Mouse (Mus musculus) midbrain, embryonic 10.5 days (tissue): ENCODE measurements at regions not wholly inside any gene's neighbourhood (a gene's known extent, or its start where the extent isn't known, plus 50 kb on each side); places are given as distances from the start of the nearest gene placed in this dataset.

Experiments used
- DNase-seq: peaks from one replicate; pipeline ENCODE4 v3.0.0-alpha.2; 2017; ENCODE audit warnings: low spot score
- H3K27ac ChIP-seq: fragments of 300-500 bp; sonication (generic); replicated peaks from 2 replicates; pipeline ENCODE4 v1.5.1; 2016; ENCODE audit warnings: mild to moderate bottlenecking
- H3K27me3 ChIP-seq: fragments of 300-500 bp; sonication (generic); 2 replicates; pipeline ENCODE4 v1.6.1; 2016; ENCODE audit warnings: low read depth, mild to moderate bottlenecking; ENCODE audit not compliant: poor library complexity, severe bottlenecking
- H3K36me3 ChIP-seq: fragments of 300-500 bp; sonication (generic); 2 replicates; pipeline ENCODE4 v1.6.1; 2016; ENCODE audit warnings: mild to moderate bottlenecking, moderate library complexity
- H3K4me1 ChIP-seq: fragments of 300-500 bp; sonication (generic); 2 replicates; pipeline ENCODE4 v1.6.1; 2016
- H3K4me3 ChIP-seq: fragments of 300-500 bp; sonication (generic); 2 replicates; pipeline ENCODE4 v1.5.1; 2016; ENCODE audit warnings: mild to moderate bottlenecking, moderate library complexity
- H3K9me3 ChIP-seq: fragments of 300-500 bp; sonication (generic); replicated peaks from 2 replicates; pipeline ENCODE4 v1.6.1; 2016; ENCODE audit warnings: mild to moderate bottlenecking
- WGBS: fragments of 180-500 bp; shearing (Covaris S2); methylation state at CpG from one replicate; pipeline ENCODE4 v1.1.7; 2016; 5-methylcytosine and 5-hydroxymethylcytosine counted together

DNA sequence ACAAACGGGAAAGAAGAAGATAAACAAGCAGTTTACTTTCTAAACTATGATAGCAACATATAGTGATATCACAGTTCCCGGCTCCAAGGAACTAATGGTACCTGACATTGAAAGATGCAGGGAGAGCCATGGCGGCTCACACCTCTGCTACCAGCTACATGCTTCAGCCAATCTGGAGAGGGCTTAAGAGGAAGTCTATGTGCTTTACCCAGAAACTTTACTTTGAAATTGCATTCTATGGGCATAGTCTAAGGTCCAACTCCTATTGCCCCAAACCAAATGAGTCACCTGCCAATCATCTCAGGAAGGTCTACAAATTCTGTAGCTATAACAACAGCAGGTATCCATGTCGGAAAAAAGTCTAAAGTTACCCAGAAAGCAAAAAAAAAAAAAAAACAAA is 146.9 kb downstream of the Samd5 start:
- Histone ChIP-seq H3K27me3 (no peaks in the 10 kb centered on the region), H3K4me1 (peaks cover 40% of the 10 kb centered on the region), H3K27ac (no peak overlapping the region), H3K4me3 (no peak overlapping the region), H3K36me3 (no peaks in the 10 kb centered on the region), H3K9me3 (no peaks in the 10 kb centered on the region)
- WGBS = 89% methylated on average over 4 of the region's 4 CpGs
- no peak for DNase-seq

DNA sequence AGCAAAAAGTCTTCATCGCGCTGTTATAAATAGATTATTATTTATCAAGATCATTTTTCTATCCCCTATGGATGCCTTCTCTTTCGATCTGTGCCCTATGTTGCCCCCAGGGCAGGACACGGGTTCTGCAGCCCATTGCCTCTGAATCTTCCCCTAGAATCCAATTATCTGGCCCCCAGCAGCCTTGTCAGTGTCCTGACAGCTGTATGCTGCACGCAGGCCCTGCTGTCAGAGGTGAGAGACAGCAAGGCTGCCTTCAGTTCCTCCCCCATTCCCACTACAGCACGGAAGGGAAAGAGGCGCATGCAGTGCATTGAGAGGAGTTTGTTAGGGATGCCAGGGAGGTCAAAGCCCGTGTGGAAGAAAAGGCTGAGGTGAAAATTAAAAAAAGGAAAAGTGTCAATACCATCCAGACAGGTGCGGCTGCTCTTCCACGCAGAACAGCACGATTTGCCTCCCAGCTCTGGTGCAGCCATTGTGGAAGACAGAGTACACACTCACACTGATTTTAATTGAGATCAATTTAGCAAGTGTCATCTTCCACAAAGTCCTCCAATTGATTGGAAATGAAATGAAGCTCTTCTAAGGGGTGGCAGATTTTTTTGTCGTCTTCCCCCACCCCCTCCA is 165.1 kb downstream of the Samd5 start:
- Histone ChIP-seq H3K27me3 (no peaks in the 10 kb centered on the region), H3K4me1 (peaks cover 22% of the 10 kb centered on the region), H3K36me3 (no peaks in the 10 kb centered on the region), H3K9me3 (no peaks in the 10 kb centered on the region), H3K4me3 (peak overlapping the region; percentile 17; the same call in 1 of the 2 replicates), H3K27ac (0 out of 2 replicates have a peak overlapping the region, but pooled peaks have one; percentile 42)
- WGBS = 58% methylated on average over 12 of the region's 12 CpGs
- peak; percentile 21 for DNase-seq

- Histone ChIP-seq H3K9me3 (no peaks in the 10 kb centered on the region), H3K27ac (no peak overlapping the region), H3K27me3 (no peaks in the 10 kb centered on the region), H3K4me3 (no peak overlapping the region), H3K36me3 (no peaks in the 10 kb centered on the region), H3K4me1 (peaks cover 22% of the 10 kb centered on the region)
- WGBS = 71% methylated on average over 17 of the region's 17 CpGs
- DNase-seq = peak; percentile 17
Observed at GRCm38 (mm10) chr10:9509092-9509671, 165.8 kb downstream of the Samd5 start.

DNA sequence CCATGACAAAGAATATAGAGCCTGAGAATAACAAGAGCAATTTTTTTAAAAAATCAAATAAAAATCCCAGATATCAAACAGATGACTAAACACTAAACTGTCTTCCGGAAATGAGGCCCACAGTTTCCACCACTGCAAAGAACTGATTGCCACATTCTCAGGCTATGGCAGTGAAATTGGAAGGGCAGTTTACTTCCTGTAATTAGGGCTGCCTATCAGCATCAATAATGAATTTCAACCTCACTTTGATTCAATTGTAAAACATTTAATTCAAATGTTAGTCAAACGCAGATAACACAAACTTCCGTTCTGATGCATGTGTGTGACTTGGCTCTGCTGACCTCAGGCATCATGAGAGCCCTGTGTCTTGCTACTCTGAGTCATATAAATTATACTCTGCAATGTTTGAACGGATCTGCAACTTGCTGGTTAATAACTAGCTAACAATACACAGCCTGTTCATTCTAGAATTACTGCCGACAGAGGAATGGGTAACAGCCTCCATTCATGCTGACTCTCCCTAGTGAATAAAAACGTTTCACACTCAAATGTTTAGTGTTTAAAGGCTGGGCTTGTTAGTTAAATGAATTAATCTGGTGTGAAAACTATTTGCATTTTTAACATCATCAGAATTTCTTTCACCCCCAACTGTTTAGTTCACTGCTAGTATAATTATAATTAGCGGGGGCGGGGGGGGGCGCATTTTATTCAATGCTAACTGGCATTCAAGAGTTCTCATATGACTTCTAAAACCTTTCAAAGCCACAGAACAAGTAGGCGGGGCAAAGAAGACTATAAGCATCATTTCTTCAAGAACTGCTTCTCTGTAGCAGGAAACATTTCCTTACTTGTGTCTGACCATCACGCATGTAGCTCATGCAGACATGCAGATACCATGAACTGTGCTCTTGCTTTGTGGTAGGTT is 171.2 kb downstream of the Samd5 start:
- Histone ChIP-seq H3K4me1 (peaks cover 3% of the 10 kb centered on the region), H3K9me3 (no peaks in the 10 kb centered on the region), H3K27ac (no peak overlapping the region), H3K27me3 (no peaks in the 10 kb centered on the region), H3K36me3 (no peaks in the 10 kb centered on the region), H3K4me3 (no peak overlapping the region)
- WGBS = 76% methylated on average over 11 of the region's 11 CpGs
- DNase-seq = no peak

GRCm38 (mm10) chr10:9498550-9498949 is 176.5 kb downstream of the Samd5 start:
- H3K4me1 ChIP-seq = peaks cover 16% of the 10 kb centered on the region
- H3K27me3 ChIP-seq = no peaks in the 10 kb centered on the region
- no peak overlapping the region for H3K27ac ChIP-seq
- WGBS = 84% methylated on average over 3 of the region's 3 CpGs
- no peaks in the 10 kb centered on the region for H3K36me3 ChIP-seq
- no peak overlapping the region for H3K4me3 ChIP-seq
- H3K9me3 ChIP-seq = no peaks in the 10 kb centered on the region
- no peak for DNase-seq

DNA sequence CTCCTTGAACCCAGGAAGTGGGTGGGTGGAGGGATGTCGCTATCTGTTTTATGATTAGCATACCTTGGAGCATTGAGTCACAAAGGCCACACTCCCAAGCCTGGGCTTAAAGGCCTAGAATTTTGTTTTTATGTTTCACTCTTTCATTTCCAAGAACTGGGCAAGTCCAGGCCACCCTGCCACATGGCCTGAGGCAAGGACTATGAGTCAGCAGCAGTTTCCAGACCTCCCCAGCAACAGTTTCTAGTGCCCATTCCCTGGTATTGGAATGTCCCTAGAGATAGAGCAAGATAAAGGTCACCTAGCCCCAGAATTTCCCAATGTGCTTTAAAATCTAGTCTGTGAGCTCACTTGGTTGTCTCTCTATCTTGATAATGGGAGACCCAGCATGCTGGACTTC is 178.0 kb downstream of the Samd5 start:
- no peak for DNase-seq
- H3K9me3 ChIP-seq = no peaks in the 10 kb centered on the region
- 94% methylated on average over 1 of the region's 1 CpGs for WGBS
- H3K27me3 ChIP-seq = no peaks in the 10 kb centered on the region
- no peaks in the 10 kb centered on the region for H3K36me3 ChIP-seq
- peaks cover 16% of the 10 kb centered on the region for H3K4me1 ChIP-seq
- H3K27ac ChIP-seq = no peak overlapping the region
- H3K4me3 ChIP-seq = no peak overlapping the region

DNA sequence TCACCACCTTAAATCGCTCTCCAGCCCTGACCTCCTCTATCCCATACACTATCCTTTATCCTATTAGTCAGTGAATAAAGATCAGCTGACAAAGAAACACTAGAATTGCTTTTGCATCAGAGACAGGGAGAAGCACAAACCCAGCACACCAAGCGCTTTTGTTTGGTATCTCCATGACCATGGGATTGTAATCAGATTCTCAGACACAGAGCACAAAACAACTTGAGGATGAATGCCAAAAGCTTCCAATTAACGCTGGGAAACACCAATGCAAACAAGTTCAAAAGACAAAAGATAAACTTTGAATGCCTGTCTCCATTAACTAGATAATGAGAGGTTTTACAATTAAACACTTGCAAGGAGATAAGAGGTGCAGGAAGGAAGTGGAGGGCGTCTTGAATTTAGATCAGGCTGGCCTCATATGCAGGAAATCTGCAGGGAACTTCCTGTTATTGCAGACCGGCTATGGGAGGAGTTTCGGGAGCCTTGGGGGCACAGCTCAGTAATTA is 179.8 kb downstream of the Samd5 start:
- H3K27me3 ChIP-seq = no peaks in the 10 kb centered on the region
- peak overlapping the region; percentile 39 for H3K27ac ChIP-seq
- WGBS = 18% methylated on average over 6 of the region's 6 CpGs
- peak; percentile 15 for DNase-seq
- no peaks in the 10 kb centered on the region for H3K36me3 ChIP-seq
- no peak overlapping the region for H3K4me3 ChIP-seq
- H3K4me1 ChIP-seq = peaks cover 16% of the 10 kb centered on the region
- no peaks in the 10 kb centered on the region for H3K9me3 ChIP-seq

DNA sequence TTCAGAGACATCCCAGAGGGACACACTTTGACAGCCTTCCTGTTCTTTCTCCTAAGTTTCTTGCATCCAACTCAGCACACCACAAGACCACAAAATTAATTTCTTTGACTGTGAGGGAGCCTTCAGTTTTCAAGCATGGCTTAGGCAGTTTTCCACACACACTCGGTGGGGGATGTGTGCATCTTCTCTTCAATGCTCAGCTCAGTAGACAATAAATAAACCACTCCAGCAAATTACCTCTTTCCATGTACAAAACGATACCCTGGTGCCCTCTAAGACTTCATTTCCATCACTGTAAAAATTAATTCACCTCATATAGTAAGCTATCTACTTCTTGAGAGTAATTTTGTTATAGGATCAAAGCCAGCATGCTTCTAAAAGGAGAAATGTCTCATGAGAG is 184.6 kb downstream of the Samd5 start:
- Histone ChIP-seq H3K36me3 (no peaks in the 10 kb centered on the region), H3K4me1 (peaks cover 13% of the 10 kb centered on the region), H3K27me3 (no peaks in the 10 kb centered on the region), H3K9me3 (no peaks in the 10 kb centered on the region), H3K4me3 (no peak overlapping the region), H3K27ac (no peak overlapping the region)
- no peak for DNase-seq
- 88% methylated on average over 2 of the region's 2 CpGs for WGBS

DNA sequence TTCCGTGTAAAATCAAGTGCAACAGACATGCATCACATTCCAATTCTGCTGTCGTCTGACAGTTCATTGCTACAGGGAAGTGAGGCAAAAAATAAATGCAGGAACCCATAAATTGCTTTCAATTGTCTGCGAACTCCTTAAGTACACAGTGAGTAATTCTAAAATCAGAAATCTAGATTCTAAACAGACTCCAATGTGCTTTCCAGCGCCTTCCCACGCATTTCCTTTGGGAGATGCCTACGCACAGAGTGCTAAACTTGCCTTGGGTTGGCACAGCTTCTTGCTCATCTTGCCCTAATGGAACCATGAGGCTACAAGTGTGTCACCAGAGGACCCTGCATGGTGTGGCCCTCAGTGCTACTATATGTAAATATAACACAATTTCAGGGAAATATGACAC is 212.6 kb downstream of the Samd5 start:
- 89% methylated on average over 6 of the region's 6 CpGs for WGBS
- DNase-seq = no peak
- Histone ChIP-seq H3K4me1 (no peaks in the 10 kb centered on the region), H3K27ac (no peak overlapping the region), H3K9me3 (no peaks in the 10 kb centered on the region), H3K36me3 (no peaks in the 10 kb centered on the region), H3K4me3 (no peak overlapping the region), H3K27me3 (no peaks in the 10 kb centered on the region)

DNA sequence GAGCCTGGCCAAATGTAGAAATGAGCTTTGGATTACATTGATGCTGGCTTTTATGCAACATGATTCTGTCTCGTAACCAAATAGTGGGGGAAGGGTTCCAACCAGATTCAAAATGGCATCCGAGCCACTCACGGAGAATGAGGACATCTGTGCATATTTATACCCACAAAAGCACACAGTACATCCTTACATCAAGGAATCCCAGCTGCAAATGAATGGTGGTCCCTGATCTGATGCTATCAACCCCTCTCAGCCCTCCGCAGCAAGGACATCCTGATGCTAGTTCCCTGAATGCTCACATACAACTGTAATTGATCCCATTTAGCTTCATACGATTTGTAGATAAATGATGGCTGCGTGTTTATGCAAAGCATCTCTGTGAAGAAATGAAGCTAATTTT is 215.9 kb downstream of the Samd5 start:
- Histone ChIP-seq H3K4me1 (no peaks in the 10 kb centered on the region), H3K9me3 (no peaks in the 10 kb centered on the region), H3K4me3 (no peak overlapping the region), H3K27me3 (no peaks in the 10 kb centered on the region), H3K27ac (no peak overlapping the region), H3K36me3 (no peaks in the 10 kb centered on the region)
- WGBS = 92% methylated on average over 6 of the region's 6 CpGs
- DNase-seq = no peak

DNA sequence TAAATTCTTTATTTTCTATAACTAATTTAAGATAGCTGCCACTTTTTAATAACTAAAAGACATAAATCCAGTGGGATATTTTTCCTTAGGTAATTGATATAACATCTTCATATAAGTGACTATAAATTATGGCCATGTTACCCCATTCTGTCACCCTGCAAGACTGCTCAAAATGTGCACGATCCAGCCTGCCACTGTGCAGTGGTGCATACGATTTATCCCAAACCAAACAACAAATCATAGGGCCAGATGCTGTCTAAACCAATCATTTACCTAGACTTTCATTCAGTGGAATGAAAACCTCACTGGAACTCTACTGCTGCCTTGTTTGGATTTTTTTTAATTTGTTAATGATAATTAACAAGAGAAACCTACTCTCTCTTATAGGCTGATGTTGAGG is 216.5 kb downstream of the Samd5 start:
- H3K27me3 ChIP-seq = no peaks in the 10 kb centered on the region
- H3K4me1 ChIP-seq = no peaks in the 10 kb centered on the region
- no peak for DNase-seq
- WGBS = 86% methylated on average over 2 of the region's 2 CpGs
- H3K4me3 ChIP-seq = no peak overlapping the region
- H3K9me3 ChIP-seq = no peaks in the 10 kb centered on the region
- H3K36me3 ChIP-seq = no peaks in the 10 kb centered on the region
- no peak overlapping the region for H3K27ac ChIP-seq

GRCm38 (mm10) chr10:9457222-9457621 is 217.8 kb downstream of the Samd5 start:
- no peaks in the 10 kb centered on the region for H3K9me3 ChIP-seq
- no peak for DNase-seq
- 94% methylated on average over 1 of the region's 1 CpGs for WGBS
- no peak overlapping the region for H3K4me3 ChIP-seq
- H3K36me3 ChIP-seq = no peaks in the 10 kb centered on the region
- H3K27ac ChIP-seq = no peak overlapping the region
- no peaks in the 10 kb centered on the region for H3K4me1 ChIP-seq
- no peaks in the 10 kb centered on the region for H3K27me3 ChIP-seq

GRCm38 (mm10) chr10:9439072-9439471 is 235.9 kb downstream of the Samd5 start:
- Histone ChIP-seq H3K27me3 (no peaks in the 10 kb centered on the region), H3K4me1 (0 out of 2 replicates have a peak, but pooled peaks cover 4% of the 10 kb centered on the region), H3K27ac (no peak overlapping the region), H3K4me3 (no peak overlapping the region), H3K9me3 (no peaks in the 10 kb centered on the region), H3K36me3 (no peaks in the 10 kb centered on the region)
- no peak for DNase-seq
- 79% methylated on average over 4 of the region's 4 CpGs for WGBS
